Mouse (Mus musculus) ES-Bruce4 (cell line): ENCODE results near the gene Aplp2.

Source experiments
- CTCF ChIP-seq: IDR thresholded peaks from one replicate; pipeline ENCODE4 v1.8.1; 2011; ENCODE audit warnings: low read depth, low read length
- EP300 ChIP-seq: IDR thresholded peaks from 2 replicates; pipeline ENCODE4 v1.6.1; 2011; ENCODE audit warnings: low read depth, low read length; ENCODE audit not compliant: insufficient read depth
- POLR2A ChIP-seq: IDR thresholded peaks from one replicate; pipeline ENCODE4 v1.8.1; 2011; ENCODE audit warnings: low read length; ENCODE audit not compliant: insufficient read depth

- TF ChIP-seq CTCF (no peak), EP300 (no peak), POLR2A (no peak)
Observed at GRCm38 (mm10) chr9:31236079-31236478, 24.5 kb upstream of the Aplp2 start.
